Mouse (Mus musculus): ENCODE measurements around the gene Pik3ap1. TPM values are rescaled to one million over a fixed set of nuclear protein-coding genes. Genes with fewer than 3 reads are reported as not detected.
"Not testable (repeated sequence)": the region's sequence is repeated elsewhere in the genome, so short reads cannot be mapped to it uniquely, and the experiment has no call there.

Gene Pik3ap1
- total and polyA plus RNA-seq, 2 experiments from 2014 or later: 2.2 to 2.8 TPM

DNA sequence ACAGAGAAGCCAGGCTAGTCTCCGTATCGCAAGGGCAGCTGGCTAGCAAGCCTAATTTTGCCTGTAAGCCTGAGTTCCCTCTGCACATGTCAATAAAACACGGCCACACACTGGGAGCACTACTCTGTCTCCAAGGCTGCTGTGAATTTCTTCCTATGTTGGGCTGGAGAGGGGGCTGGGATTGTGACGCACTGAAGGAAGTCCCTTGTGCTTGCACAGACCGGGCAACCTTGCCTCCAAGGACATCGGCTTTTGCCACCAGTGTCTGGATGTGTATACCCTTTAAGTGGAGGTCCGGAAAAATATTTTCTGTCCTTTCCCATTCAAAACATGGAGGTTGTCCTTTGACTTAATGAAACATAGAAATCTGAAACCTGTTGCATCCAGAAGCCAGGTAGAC, 70.2 kb downstream of the Pik3ap1 start:
- Histone ChIP-seq H3K27ac (ENCODE audit: low read depth, low read length) (no peak overlapping the region), H3K4me2 (ENCODE audit: low read depth) (no peak overlapping the region), H3K9ac (no peak overlapping the region), H3K4me3 (ENCODE audit: low read depth, low read length) (no peak overlapping the region), H3K27me3 (ENCODE audit: insufficient read depth, low read length) (0 out of 2 replicates have a peak, but pooled peaks cover 3% of the 10 kb centered on the region), H3K9me3 (ENCODE audit: low read length) (no peaks in the 10 kb centered on the region), H3K36me3 (ENCODE audit: insufficient read depth) (no peaks in the 10 kb centered on the region), H3K4me1 (ENCODE audit: insufficient read depth) (peaks cover 2% of the 10 kb centered on the region; the same call in 1 of the 2 replicates)
- no peak for ATAC-seq
- no peak for TF ChIP-seq CTCF (IDR thresholded peaks at IDR 0.05; ENCODE audit: low read depth)
- DNase-seq: no peak
- 88% methylated on average over 7 of the region's 7 CpGs for WGBS

DNA sequence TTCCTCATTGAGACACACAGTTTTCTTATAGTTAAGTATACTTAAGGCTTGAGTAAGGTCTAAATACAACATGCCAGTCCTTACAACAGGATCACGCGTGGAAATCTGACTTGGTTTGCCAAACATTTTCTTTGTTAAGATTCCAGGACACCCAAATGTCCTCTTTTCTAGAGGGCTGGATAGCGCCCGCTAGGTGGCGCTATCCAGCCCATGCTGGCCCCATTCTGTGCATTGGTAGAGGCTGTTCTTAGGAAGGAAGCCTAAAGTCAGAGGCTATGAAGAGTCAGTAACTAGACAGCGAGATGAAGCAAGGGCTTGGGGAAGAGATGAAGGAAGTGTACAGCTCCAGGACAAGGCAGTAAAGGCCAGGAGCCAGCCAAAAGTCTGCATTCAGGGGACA, 71.2 kb downstream of the Pik3ap1 start:
- Histone ChIP-seq H3K27me3 (ENCODE audit: insufficient read depth, low read length) (0 out of 2 replicates have a peak, but pooled peaks cover 3% of the 10 kb centered on the region), H3K4me2 (ENCODE audit: low read depth) (no peak overlapping the region), H3K36me3 (ENCODE audit: insufficient read depth) (no peaks in the 10 kb centered on the region), H3K9ac (no peak overlapping the region), H3K4me3 (ENCODE audit: low read depth, low read length) (no peak overlapping the region), H3K9me3 (ENCODE audit: low read length) (no peaks in the 10 kb centered on the region), H3K27ac (ENCODE audit: low read depth, low read length) (no peak overlapping the region), H3K4me1 (ENCODE audit: insufficient read depth) (peaks cover 2% of the 10 kb centered on the region; the same call in 1 of the 2 replicates)
- DNase-seq (no peak), ATAC-seq (no peak)
- no peak for TF ChIP-seq CTCF (IDR thresholded peaks at IDR 0.05; ENCODE audit: low read depth)
- 23% methylated on average over 6 of the region's 6 CpGs for WGBS

DNA sequence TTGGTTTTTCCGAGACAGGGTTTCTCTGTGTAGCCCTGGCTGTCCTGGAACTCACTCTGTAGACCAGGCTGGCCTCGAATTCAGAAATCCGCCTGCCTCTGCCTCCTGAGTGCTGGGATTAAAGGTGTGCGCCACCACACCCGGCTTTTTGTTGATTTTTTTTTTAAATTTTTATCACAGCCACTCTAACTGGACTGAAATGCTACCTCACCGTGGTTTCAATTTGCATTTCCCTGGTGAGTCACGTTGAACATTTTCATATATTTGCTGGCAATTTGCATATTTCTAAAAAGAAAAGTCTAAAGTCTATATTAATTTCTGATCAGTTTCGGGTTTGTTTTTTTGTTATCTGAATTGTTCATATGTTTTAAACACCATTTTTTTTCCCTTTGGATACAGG, 72.3 kb downstream of the Pik3ap1 start:
- not testable (repeated sequence) for H3K4me2 ChIP-seq (ENCODE audit: low read depth); H3K9me3 ChIP-seq (ENCODE audit: low read length); H3K4me1 ChIP-seq (ENCODE audit: insufficient read depth); H3K36me3 ChIP-seq (ENCODE audit: insufficient read depth); H3K4me3 ChIP-seq (ENCODE audit: low read depth, low read length); H3K27me3 ChIP-seq (ENCODE audit: insufficient read depth, low read length); ATAC-seq; DNase-seq; H3K9ac ChIP-seq; H3K27ac ChIP-seq (ENCODE audit: low read depth, low read length)
- 90% methylated on average over 8 of the region's 8 CpGs for WGBS

DNA sequence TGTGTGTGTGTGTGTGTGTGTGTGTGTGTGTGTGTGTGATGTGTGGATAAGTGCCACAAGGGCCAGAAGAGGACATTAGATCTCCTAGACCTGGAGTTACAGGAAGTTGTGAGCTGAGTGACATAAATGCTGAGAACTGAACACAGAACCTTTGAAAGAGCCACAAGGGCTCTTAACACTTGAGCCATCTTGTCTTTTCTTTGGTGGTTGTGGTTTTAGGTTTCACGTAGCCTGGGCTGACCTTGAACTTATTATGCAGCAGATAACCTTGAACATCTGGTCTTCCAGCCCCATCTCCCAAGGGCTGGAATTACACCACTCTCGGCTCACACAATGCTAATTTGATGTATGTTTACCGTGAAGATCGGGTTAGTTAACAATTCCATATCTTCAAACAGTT, 72.9 kb downstream of the Pik3ap1 start:
- ATAC-seq (no peak), DNase-seq (no peak)
- TF ChIP-seq CTCF (IDR thresholded peaks at IDR 0.05; ENCODE audit: low read depth): no peak
- Histone ChIP-seq H3K36me3 (ENCODE audit: insufficient read depth) (no peaks in the 10 kb centered on the region), H3K4me1 (ENCODE audit: insufficient read depth) (no peaks in the 10 kb centered on the region), H3K9me3 (ENCODE audit: low read length) (no peaks in the 10 kb centered on the region), H3K4me2 (ENCODE audit: low read depth) (no peak overlapping the region), H3K4me3 (ENCODE audit: low read depth, low read length) (no peak overlapping the region), H3K9ac (no peak overlapping the region), H3K27ac (ENCODE audit: low read depth, low read length) (no peak overlapping the region), H3K27me3 (ENCODE audit: insufficient read depth, low read length) (0 out of 2 replicates have a peak, but pooled peaks cover 3% of the 10 kb centered on the region)
- 85% methylated on average over 4 of the region's 4 CpGs for WGBS

DNA sequence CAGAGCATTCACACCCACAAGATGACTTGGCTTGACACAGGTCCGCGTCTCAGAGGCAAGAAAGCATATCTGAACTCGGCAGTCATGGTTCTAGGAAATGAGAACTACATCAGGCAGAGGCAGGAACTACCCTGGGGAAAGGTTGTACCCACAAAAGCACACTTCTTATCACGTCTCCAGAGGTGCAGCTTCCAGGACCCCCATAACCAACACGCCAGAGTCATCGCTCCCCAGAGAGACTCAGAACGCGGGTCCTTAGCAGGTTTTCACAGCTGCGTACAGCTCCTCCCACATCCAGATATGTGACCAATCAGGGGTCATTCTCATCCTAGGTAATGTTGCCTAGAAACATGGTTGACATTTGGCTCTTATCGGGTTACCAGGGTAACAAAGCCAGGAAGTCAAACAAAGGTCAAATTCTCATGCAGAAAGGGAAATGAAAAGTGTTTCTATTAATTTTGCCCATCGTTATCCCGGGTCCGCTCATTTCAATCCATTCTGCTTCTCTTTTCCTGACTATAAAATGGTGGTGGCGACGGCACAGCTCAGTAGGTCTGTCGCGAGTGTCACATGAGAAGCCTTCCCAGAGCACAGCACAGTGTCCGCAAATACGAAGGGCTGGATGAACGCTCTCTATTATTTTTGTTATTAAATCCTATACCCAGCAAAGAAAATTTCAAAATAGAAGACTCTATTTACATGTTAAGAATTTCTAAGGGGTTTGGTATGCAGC, 73.8 kb downstream of the Pik3ap1 start:
- H3K9me3 ChIP-seq (ENCODE audit: low read length): no peaks in the 10 kb centered on the region
- TF ChIP-seq CTCF (IDR thresholded peaks at IDR 0.05; ENCODE audit: low read depth): no peak
- DNase-seq (peak; percentile 74), ATAC-seq (peak; percentile 97)
- no peaks in the 10 kb centered on the region for H3K4me1 ChIP-seq (ENCODE audit: insufficient read depth)
- peak overlapping the region; percentile 49 for H3K4me2 ChIP-seq (ENCODE audit: low read depth)
- 0 out of 2 replicates have a peak overlapping the region, but pooled peaks have one; percentile 6 for H3K27ac ChIP-seq (ENCODE audit: low read depth, low read length)
- H3K9ac ChIP-seq: peak overlapping the region; percentile 25; the same call in 1 of the 2 replicates
- 22% methylated on average over 20 of the region's 20 CpGs for WGBS
- H3K36me3 ChIP-seq (ENCODE audit: insufficient read depth): no peaks in the 10 kb centered on the region
- peak overlapping the region; percentile 36 for H3K4me3 ChIP-seq (ENCODE audit: low read depth, low read length)
- 0 out of 2 replicates have a peak, but pooled peaks cover 3% of the 10 kb centered on the region for H3K27me3 ChIP-seq (ENCODE audit: insufficient read depth, low read length)

DNA sequence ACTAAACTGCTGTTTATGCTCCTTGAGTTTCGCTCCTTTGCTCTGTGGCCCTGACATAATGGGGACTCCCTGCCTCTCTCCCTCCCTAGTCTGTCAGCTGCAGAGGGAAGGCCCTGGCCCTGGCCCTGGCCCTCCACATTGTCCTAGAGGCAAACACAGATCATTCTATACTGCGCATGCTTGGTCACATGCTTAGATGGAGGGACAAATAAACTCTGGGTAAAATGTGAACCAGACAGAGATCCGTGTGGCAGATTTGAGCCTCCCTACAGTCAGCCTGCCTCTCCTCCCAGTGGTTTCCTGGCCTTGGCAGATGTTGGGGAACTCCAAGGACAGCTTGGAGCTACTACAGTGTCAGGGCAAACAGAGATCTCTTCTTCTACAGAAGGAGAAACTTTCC, 81.0 kb downstream of the Pik3ap1 start:
- no peak overlapping the region for H3K4me2 ChIP-seq (ENCODE audit: low read depth)
- TF ChIP-seq CTCF (IDR thresholded peaks at IDR 0.05; ENCODE audit: low read depth): no peak
- no peaks in the 10 kb centered on the region for H3K36me3 ChIP-seq (ENCODE audit: insufficient read depth)
- no peaks in the 10 kb centered on the region for H3K27me3 ChIP-seq (ENCODE audit: insufficient read depth, low read length)
- H3K27ac ChIP-seq (ENCODE audit: low read depth, low read length): no peak overlapping the region
- DNase-seq (no peak), ATAC-seq (no peak)
- no peaks in the 10 kb centered on the region for H3K4me1 ChIP-seq (ENCODE audit: insufficient read depth)
- H3K4me3 ChIP-seq (ENCODE audit: low read depth, low read length): no peak overlapping the region
- no peak overlapping the region for H3K9ac ChIP-seq
- WGBS: 67% methylated on average over 3 of the region's 3 CpGs
- H3K9me3 ChIP-seq (ENCODE audit: low read length): no peaks in the 10 kb centered on the region

DNA sequence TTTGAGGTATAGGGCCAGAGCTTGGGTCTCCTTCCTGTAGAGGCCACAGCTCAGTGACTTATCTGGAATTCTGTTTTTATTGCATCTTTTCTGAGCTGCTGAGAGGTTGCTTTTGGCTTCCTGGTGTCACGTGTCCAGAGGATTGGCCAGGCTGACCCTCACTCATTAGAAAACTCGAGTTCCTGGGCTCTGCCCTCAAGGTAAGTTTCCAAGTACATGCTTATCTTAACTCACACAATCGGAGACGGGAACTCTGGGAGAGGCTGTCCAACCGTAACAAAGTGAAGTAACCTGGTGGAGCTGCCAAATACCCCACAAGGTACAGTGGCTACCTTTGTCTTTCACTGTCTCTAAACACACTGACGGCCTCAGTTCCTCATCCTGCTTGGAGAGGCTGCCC, 81.5 kb downstream of the Pik3ap1 start:
- Histone ChIP-seq H3K27ac (ENCODE audit: low read depth, low read length) (no peak overlapping the region), H3K9me3 (ENCODE audit: low read length) (no peaks in the 10 kb centered on the region), H3K9ac (no peak overlapping the region), H3K4me1 (ENCODE audit: insufficient read depth) (no peaks in the 10 kb centered on the region), H3K36me3 (ENCODE audit: insufficient read depth) (no peaks in the 10 kb centered on the region), H3K4me2 (ENCODE audit: low read depth) (no peak overlapping the region), H3K27me3 (ENCODE audit: insufficient read depth, low read length) (no peaks in the 10 kb centered on the region), H3K4me3 (ENCODE audit: low read depth, low read length) (no peak overlapping the region)
- ATAC-seq (no peak), DNase-seq (no peak)
- TF ChIP-seq CTCF (IDR thresholded peaks at IDR 0.05; ENCODE audit: low read depth): no peak
- 73% methylated on average over 6 of the region's 6 CpGs for WGBS
